Mouse (Mus musculus): Measurements from ENCODE around the gene Rlf.

The Rlf gene

GRCm38 (mm10) chr4:121214793-121215304 lies at the start of gene Rlf:
Gene Rlf (minus strand): TSS chr4:121215084.
- under 1% methylated on average over 48 of the region's 48 CpGs for WGBS

DNA sequence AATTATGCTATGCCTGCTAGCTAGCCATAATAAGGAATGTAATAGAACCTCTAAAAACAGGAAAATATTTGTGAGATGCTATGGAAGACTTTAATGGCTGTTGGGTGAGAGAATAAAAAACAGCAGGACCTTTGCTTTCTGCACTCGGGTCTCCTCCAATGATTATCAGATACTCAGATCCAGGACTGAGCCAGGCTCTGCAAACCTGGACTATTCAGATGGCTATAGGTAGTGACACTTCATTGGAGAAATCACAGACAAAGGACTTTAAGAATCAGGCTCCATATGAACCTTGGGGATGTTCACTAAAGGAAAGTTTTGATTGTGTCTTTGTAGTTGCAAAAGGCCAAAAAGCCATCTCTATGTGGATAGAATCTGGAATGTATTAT lies 26.7 kb upstream of the Rlf start:
- 85% methylated on average over 1 of the region's 1 CpGs for WGBS

- 47% methylated on average over 14 of the region's 14 CpGs for WGBS
Measured at GRCm38 (mm10) chr4:121240637-121241611, 26.0 kb upstream of the Rlf start.

GRCm38 (mm10) chr4:121239878-121240277 lies 25.0 kb upstream of the Rlf start:
- WGBS, result 52% methylated on average over 4 of the region's 4 CpGs

DNA sequence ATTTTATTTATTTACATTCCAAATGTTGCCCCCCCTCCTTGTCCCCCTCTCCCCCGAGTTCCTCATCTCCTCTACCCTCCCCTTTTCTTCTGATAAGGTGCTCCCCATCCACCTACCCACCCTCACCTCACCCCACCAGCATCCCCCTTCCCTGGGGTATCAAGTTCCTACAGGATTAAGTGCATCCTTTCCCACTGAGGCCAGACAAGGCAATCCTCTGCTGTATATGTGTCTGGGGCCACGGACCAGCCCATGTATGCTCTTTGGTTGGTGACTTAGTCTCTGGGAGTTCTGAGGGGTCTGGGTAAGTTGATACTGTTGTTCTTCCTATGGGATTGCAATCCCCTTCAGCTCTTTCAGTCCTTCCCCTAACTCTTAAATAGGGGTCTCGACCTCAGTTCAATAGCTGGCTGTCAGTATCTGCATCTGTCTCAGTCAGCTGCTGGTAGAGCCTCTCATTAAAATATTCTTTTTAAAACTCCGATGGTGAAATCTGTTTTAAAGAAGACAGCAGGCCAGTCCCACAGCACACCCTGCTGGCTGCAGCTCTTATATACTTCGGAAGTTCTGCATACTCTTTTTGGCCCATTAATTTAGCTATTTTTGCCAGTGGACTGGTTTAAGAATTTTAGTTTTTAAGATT lies 17.0 kb upstream of the Rlf start:
- WGBS, result 5% methylated on average over 5 of the region's 5 CpGs

GRCm38 (mm10) chr4:121230943-121231614 lies 16.2 kb upstream of the Rlf start:
- 11% methylated on average over 16 of the region's 16 CpGs for WGBS

DNA sequence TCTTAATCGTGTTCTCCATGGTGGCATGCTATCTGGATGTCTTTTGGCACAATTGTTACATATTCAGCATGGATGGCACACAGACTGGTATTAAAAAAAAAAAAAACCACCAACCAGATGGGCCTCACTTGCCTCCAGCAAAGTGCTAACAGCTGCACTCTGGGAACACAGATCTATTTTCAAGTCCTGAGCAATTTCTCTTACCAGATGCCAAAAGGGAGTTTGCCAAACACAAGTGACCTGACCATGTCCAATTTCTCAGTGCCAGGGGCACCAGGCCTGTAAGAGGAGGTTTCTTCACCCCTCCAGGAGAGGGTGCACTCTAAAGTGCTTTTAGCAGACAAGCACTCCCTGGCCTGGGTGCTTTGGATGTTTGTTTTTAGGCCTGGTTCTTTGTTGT lies 12.2 kb upstream of the Rlf start:
- WGBS, result 18% methylated on average over 1 of the region's 1 CpGs

DNA sequence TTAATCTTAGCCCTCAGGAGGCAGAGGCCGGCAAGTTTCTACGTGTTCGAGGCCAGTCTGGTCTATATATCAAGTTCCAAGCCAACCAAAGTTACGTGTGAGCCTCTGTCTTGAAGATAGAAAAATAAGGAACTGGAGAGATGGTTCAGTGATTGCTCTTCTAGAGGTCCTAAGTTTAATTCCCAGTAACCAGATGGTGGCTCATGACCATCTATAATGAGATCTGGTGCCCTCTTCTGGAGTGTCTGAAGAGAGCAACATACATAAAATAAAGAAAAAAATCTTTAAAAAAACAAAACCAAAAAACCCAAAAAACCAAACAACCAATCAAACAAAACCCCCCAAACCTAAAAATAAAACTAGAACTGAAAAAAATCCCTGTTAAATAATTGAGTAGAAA lies 10.3 kb upstream of the Rlf start:
- WGBS, result 92% methylated on average over 4 of the region's 4 CpGs

GRCm38 (mm10) chr4:121223136-121223535 lies 8.3 kb upstream of the Rlf start:
- 75% methylated on average over 1 of the region's 1 CpGs for WGBS

- 55% methylated on average over 2 of the region's 2 CpGs for WGBS
Measured at GRCm38 (mm10) chr4:121216216-121216615, 1.3 kb upstream of the Rlf start.

DNA sequence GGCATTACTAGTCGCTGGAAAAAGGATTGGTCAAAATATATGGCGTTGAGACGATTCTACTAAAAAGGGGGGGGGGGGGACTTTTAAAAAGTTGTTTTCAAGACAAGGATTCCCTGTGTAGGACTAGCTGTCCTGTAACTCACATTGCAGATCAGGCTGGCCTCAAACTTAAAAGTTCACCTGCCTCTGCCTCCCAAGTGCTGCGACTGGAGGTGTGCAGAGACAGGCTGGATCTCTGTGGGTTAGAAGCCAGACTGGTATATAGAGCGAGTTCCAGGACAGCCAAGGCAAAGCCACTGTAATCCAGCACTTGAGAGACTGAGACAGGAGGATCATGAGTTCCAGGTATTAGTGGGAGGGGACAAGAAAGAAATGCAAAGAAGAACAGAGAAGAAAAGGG lies 605 bp upstream of the Rlf start:
- WGBS, result 20% methylated on average over 5 of the region's 5 CpGs

- WGBS, result 1% methylated on average over 36 of the region's 36 CpGs
Measured at GRCm38 (mm10) chr4:121213936-121214792, 720 bp downstream of the Rlf start.

DNA sequence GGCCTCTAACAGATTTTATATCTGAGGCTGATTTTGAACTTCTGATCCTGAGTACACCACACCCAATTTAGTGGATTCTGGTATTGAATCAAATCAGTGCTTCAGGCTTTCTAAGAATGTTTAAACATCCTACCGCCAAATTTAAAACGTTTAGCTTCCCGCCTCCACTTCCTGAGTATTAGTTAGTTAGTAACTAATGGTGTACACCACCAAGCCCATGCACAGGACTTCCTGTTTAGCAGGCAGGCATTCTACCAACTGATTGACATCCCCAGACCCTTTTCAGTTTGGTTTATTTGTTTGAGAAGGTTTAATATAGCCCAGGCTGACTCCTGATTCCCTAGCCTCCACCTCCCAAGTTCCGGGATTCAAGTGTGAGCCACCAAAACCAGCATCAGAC lies 6.0 kb downstream of the Rlf start:
- WGBS, result 73% methylated on average over 4 of the region's 4 CpGs

GRCm38 (mm10) chr4:121197856-121198255 lies 17.0 kb downstream of the Rlf start:
- 49% methylated on average over 4 of the region's 4 CpGs for WGBS

GRCm38 (mm10) chr4:121196995-121197394 lies 17.9 kb downstream of the Rlf start:
- 72% methylated on average over 4 of the region's 4 CpGs for WGBS

GRCm38 (mm10) chr4:121196205-121196604 lies 18.7 kb downstream of the Rlf start:
- 79% methylated on average over 2 of the region's 2 CpGs for WGBS

- WGBS, result 91% methylated on average over 2 of the region's 2 CpGs
Measured at GRCm38 (mm10) chr4:121192306-121192705, 22.6 kb downstream of the Rlf start.

DNA sequence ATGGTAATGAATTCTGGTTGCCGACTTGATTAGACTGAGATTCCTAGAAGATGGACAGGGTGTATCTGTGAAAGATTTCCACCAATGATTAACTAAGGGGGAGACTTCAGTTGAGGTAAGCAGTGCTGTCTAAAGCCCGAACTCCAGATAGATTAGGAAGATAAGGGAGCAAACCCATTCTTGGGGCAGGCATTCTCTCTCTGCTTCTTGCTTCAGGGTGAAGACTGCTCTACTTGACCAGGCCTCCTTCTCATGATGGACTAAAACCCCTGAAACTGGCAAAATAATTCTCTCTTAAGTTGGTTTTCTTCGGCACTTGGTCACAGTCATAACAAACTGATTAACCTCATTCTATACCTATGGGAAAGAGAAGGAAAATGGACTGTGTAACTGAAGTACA lies 25.5 kb downstream of the Rlf start:
- 86% methylated on average over 3 of the region's 3 CpGs for WGBS

GRCm38 (mm10) chr4:121179669-121180068 lies 35.2 kb downstream of the Rlf start:
- 94% methylated on average over 3 of the region's 3 CpGs for WGBS

- 96% methylated on average over 2 of the region's 2 CpGs for WGBS
Measured at GRCm38 (mm10) chr4:121167656-121168055, 47.2 kb downstream of the Rlf start.

DNA sequence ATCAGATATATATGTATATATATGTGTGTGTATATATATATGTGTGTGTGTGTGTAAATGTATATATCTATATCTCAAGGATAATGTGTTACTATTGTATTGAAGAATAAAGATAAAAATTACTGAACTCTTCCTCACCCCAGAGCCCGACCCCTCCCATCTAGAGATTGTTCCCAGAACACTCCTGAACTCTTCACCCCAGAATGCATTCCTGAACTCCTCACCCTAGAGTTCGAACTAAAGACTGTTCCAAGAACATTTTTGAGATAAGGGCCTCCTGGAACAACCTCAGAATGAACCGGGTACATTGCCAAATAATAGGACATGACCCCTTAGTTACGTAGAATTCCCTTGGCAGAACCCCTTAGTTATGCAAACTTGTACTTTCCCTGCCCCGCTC lies 48.2 kb downstream of the Rlf start:
- 98% methylated on average over 4 of the region's 5 CpGs for WGBS
